Mouse (Mus musculus) adrenal gland, postnatal 14 days (tissue): ENCODE results near the gene Poldip3. TPM values are rescaled to one million over a fixed set of nuclear protein-coding genes. Genes with fewer than 3 reads are reported as not detected.

Experiments
- DNase-seq: peaks from one replicate; pipeline ENCODE4 v3.0.0; 2021; ENCODE audit warnings: mixed read lengths
- long read RNA-seq, 2 experiments: library from polyadenylated mRNA; stranded (forward); transcript quantifications; one replicate each; pipeline ENCODE4 v2.0.0; 2021
- total RNA-seq: library from RNA; stranded (reverse); gene quantifications from 2 replicates; pipeline ENCODE4 v1.2.3, GENCODE M21; 2021

The Poldip3 gene
- total RNA-seq = 87.6 and 97.0 TPM in 2 replicates
- long read RNA-seq, experiment 1, transcript Poldip3-202 (8 exons, 3,157 nt) = minor isoform, 17 of 146 reads
- long read RNA-seq, experiment 1, transcript Poldip3-201 (9 exons, 3,299 nt) = major isoform, 106 of 146 reads
- long read RNA-seq, experiment 1, partial matches to known transcripts = 22 of 146 reads
- long read RNA-seq, experiment 1, other reads (novel, unspliced or antisense) = 1 of 146 reads
- long read RNA-seq, experiment 2, transcript Poldip3-201 (9 exons, 3,299 nt) = major isoform, 62 of 85 reads
- long read RNA-seq, experiment 2, partial matches to known transcripts = 5 of 85 reads
- long read RNA-seq, experiment 2, other reads (novel, unspliced or antisense) = 14 of 85 reads

- peak; percentile 99 for DNase-seq
These were observed at the start of gene Poldip3 for GRCm38 (mm10) chr15:83149196-83150072. Poldip3 (minus strand) TSS chr15:83149384.

DNA sequence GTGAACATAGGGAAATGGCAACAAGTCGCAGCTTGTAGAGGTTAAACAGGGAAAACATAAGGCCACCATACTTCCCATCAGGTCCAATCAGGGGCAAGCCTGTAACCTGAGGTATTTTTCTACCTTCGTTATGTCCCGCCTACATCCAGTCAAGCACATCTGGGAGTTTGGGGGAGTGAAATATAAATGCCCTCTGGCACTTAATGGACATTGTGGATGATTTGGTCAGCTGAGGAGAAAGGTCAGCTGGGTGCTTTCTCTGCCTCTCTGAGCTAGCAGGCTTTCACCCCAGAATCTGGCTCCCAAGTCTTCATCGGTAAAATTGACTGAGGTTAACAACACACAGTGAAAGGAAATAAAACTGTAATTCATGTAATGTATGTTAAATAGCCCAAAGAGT lies 44.2 kb upstream of the Poldip3 start:
- DNase-seq = no peak

GRCm38 (mm10) chr15:83182351-83182750 lies 33.2 kb upstream of the Poldip3 start:
- DNase-seq = no peak

DNA sequence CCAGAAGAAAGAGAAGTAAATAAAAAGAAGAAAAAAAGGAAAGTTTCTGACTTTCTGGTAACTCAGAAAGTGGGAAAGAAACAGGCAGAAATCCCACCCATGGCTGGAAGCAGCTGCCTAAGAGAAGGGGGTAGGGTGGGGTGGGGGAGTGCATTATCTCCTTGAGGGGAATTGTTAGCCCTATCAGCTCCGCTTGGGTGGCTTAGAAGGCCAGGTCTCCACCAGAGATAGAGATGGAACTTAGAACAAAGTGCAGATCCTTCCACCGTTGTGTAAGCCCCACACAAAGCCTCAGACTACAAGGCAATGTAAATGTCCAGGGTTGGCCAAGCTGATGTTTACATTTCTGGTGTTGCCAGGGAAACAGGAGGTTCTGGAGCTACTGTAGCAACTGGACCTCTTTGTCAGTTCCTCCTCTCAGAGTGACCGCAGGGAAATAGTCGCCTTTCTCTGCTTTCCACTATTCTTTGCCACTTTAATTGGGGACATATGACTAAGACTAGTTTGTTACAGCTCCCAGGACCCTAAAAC lies 32.7 kb upstream of the Poldip3 start:
- DNase-seq = no peak

- DNase-seq = no peak
These were observed 30.8 kb upstream of the Poldip3 start for GRCm38 (mm10) chr15:83180004-83180403.

DNA sequence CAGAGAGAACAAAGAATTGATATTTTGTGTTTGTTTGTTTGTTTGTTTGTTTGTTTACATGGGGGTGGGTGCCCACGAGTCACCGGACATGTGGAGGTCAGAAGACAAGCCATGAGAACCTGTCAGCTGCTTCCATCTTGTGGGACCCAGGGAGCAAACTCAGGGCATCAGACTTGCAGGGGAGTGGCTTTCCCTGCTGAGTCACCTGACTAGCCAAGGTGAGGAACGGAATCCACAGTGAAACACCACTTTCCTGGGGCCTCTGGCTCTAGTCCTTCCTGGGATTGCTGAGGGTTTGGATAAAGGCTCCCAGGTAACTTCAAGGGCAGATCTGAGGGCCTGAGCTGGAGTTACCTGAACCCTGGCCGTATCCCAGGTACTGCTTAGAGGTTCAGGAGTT lies 27.5 kb upstream of the Poldip3 start:
- DNase-seq = no peak

DNA sequence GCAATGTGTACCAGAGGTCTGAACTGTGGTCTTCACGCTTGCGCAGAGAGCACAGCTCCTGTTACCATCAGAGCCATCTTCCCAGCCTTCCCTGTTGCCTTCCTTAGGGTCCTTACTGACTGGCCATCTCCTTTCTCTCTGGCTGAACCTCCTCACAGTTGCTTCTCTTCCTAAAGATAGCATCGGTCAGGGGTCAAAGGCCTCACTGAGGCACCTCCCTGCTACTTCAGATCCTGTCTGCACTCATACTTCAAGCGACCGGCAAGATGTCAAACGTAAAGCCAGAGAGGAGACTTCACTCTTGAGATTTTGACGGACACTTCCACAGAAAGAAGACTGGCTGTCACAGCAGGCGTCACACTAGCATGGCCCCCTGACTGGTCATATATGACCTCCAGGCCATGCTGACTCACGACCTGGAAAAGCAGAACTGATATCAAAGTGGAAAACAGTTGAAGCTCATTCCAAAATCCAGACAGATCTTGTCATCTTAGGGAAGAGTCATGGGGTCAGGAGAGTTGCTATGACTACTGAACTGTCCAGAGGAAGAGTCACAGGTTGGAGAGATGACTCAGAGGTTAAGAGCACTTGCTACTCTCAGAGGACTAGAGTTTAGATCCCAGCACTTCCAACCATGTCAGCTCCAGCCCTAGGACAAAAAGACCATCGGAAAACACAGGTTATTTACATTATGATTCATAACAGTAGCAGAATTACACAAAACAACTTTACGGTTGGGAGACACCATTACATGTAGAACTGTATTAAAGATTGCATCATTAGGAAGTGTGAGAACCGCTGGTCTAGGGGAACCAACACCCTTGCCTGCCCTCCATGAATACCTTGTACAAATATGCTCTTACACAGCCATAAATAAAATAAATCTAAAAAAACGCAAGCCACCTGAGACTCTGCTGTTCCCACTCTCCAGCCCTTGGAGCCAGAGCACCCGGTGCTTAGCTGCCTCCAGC lies 25.0 kb upstream of the Poldip3 start:
- peak; percentile 56 for DNase-seq

DNA sequence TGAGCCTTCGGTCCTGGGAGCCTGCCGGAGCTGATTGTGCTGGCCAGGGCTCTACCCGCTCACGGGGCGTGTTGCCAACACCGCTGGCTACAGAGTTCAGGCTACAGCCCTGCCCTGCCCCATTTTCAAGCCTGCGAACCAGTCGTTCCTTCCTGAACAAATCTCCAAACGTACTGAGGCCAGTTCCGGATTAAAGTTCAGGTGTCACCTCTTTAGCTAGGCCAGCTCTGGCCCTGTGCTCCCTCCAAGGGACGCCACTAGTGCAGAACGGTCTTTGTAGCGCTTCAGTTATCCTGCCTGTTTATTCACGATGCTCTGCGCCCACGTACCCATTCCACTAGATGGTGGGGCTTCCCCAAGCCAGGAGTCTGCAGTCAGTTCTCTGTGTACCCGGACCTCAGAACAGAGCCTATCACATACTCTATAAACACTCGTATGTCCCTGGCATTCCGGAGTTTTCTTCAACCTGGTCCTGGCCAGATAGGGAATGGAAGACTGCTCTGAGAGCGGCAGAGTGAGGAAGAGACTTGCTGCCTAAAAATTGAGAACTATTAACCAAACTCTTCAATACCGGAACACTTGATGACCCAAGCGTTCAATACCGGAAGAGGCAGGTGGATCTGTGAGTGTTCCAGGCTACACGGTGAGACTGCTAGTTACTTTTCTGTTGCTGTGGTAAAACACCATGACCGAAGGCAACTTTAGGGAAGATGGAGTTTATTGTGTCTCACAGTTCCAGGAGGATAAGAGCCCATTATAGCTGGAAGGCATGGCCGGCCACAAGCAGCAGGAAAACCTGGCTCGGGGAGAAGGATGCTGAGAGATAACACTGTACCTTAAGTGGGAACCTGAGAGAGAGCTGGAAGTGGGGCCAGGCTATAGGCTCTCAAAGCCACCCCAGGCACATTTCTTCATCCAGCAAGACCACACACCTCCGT lies 23.6 kb upstream of the Poldip3 start, which contains the start of gene Cyb5r3:
Gene Cyb5r3, minus strand, starts transcription at position 101 of the 938 bp plus-strand sequence.
- DNase-seq = no peak

GRCm38 (mm10) chr15:83171712-83172481 lies 22.7 kb upstream of the Poldip3 start:
- peak; percentile 98 for DNase-seq

GRCm38 (mm10) chr15:83170956-83171659 lies 21.9 kb upstream of the Poldip3 start:
- DNase-seq = peak; percentile 79

GRCm38 (mm10) chr15:83169772-83170722 lies 20.9 kb upstream of the Poldip3 start:
- no peak for DNase-seq

DNA sequence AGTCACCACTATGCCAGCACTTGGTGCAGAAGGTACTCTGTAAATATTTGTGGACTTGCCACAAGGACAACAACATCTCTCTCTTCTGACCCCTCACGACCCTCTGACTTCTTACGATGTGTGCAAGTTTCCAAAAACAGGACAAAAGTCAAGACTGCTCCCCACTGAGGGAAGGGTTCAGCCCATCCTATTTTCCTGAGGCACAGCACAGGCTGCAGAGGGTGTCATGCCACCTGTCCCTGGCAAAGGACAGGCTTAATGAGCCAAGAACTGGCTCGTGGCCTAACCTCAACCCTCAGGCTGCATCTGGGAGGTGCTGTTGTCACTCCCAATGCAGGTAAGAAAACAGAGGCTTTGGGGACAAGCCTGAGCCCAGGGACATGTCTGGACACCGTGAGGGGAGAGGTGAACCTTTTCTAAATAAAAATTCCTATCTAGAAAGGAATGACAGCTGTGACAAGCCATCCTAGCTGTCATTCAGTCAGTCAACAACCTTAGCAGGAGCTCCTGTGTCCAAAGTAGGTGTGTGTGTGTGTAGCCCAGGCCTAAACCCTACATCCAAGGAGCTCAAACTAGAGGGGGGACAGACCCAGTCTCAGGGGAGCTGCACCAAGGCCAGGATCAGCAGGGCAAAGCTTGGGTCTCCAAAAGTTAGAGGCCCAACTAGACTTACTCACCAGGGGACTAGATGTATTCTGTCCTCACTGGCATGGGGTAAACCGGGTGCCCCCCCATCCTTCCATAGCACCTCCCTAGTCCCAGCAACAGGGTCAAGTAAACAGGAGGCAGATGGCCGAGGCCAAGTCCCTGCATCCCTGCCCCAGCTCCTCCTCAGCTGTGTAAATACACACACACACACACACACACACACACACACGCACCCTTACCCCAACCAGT lies 19.9 kb upstream of the Poldip3 start:
- no peak for DNase-seq

- DNase-seq = no peak
These were observed 19.1 kb upstream of the Poldip3 start for GRCm38 (mm10) chr15:83168311-83168710.

DNA sequence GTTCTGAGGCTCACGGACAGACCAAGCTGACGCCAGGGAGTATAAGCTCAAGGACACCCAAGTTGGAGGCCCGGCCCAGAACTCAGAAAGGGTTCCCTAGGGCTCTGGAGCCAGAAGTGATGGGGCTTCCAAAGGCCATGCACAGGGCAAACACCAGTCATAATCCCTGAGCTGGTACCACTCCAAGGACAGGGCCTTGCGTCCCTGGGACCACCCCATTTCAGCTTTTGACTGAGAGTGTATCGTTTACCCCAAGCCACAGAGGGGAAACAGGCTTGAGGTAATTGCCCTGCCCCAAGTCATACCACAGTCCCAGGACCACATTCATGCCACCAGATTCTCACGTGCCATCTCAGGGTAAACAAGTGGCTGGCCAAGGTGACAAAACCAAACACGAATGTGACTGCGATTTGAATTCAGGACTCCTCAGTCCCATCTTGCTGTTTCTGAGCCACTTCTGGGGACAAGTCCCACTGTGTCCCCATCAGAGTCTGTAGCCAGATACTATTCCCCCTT lies 18.4 kb upstream of the Poldip3 start:
- DNase-seq = no peak

GRCm38 (mm10) chr15:83167126-83167525 lies 17.9 kb upstream of the Poldip3 start:
- DNase-seq = no peak

- peak; percentile 89 for DNase-seq
These were observed 17.5 kb upstream of the Poldip3 start for GRCm38 (mm10) chr15:83166642-83167041.
